Mouse (Mus musculus): ENCODE measurements around the gene Gm21693.
"Not testable (repeated sequence)": the region's sequence is repeated elsewhere in the genome, so short reads cannot be mapped to it uniquely, and the experiment has no call there.

Gene Gm21693

GRCm38 (mm10) chrY:3345229-3345628, at the start of gene Gm21693:
Gm21693 (minus strand) TSS chrY:3345329.
- DNase-seq (ENCODE audit: low spot score in 2 of 2): not testable (repeated sequence)

GRCm38 (mm10) chrY:3340661-3341060, 4.5 kb downstream of the Gm21693 start:
- DNase-seq (ENCODE audit: low spot score in 2 of 2): peak in 1 of 2 experiments; percentile 2

- not testable (repeated sequence) for DNase-seq (ENCODE audit: low spot score in 2 of 2)
Measured at GRCm38 (mm10) chrY:3306349-3306748, 38.8 kb downstream of the Gm21693 start, which contains the start of gene Gm21677. Gm21677 (minus strand) TSS chrY:3306449.

Measured in spleen, postnatal 10 days (tissue).